Mouse (Mus musculus): ENCODE data around the gene Vti1a.

- TF ChIP-seq CTCF (IDR thresholded peaks at IDR 0.05; ENCODE audit: borderline replicate concordance, insufficient read depth, low read depth, low read length) (no peak), POLR2A (IDR thresholded peaks at IDR 0.05; ENCODE audit: borderline replicate concordance, insufficient read depth, low read length) (no peak)
Measured at GRCm38 (mm10) chr19:55380764-55381163, 64.7 kb downstream of the Vti1a start.
